Mouse (Mus musculus) embryonic facial prominence, embryonic 10.5 days (tissue): ENCODE measurements around the gene Naip2. TPM values are rescaled to one million over a fixed set of nuclear protein-coding genes. Genes with fewer than 3 reads are reported as not detected.

Experiments
- DNase-seq: peaks from one replicate; pipeline ENCODE4 v3.0.0-alpha.2; 2017; ENCODE audit warnings: low spot score
- H3K27ac ChIP-seq: fragments of 300-500 bp; sonication (generic); replicated peaks from 2 replicates; pipeline ENCODE4 v1.5.1; 2016; ENCODE audit warnings: mild to moderate bottlenecking
- H3K27me3 ChIP-seq: fragments of 300-500 bp; sonication (generic); replicated peaks from 2 replicates; pipeline ENCODE4 v1.6.1; 2016; ENCODE audit warnings: low read depth, mild to moderate bottlenecking; ENCODE audit not compliant: poor library complexity, severe bottlenecking
- H3K36me3 ChIP-seq: fragments of 300-500 bp; sonication (generic); replicated peaks from 2 replicates; pipeline ENCODE4 v1.6.1; 2016; ENCODE audit warnings: mild to moderate bottlenecking, moderate library complexity
- H3K4me1 ChIP-seq: fragments of 300-500 bp; sonication (generic); 2 replicates; pipeline ENCODE4 v1.6.1; 2016
- H3K4me3 ChIP-seq: fragments of 300-500 bp; sonication (generic); 2 replicates; pipeline ENCODE4 v1.5.1; 2016; ENCODE audit warnings: mild to moderate bottlenecking, moderate library complexity
- H3K9me3 ChIP-seq: fragments of 300-500 bp; sonication (generic); 2 replicates; pipeline ENCODE4 v1.6.1; 2016; ENCODE audit warnings: mild to moderate bottlenecking
- WGBS: fragments of 180-500 bp; shearing (Covaris S2); methylation state at CpG from one replicate; pipeline ENCODE4 v1.1.7; 2016; 5-methylcytosine and 5-hydroxymethylcytosine counted together
- polyA plus RNA-seq: library from polyadenylated mRNA; unstranded; fragments of >200 nt; fragmentation: Nextera tagmentation; extraction: Ambion mirVana; gene quantifications from 2 replicates; pipeline ENCODE4 v1.2.1, GENCODE M21; 2016

The Naip2 gene
- polyA plus RNA-seq, 1 experiment from 2014 or later: 0.15 TPM

- Histone ChIP-seq H3K4me3 (no peak overlapping the region), H3K9me3 (no peaks in the 10 kb centered on the region), H3K27ac (no peak overlapping the region), H3K36me3 (peaks cover 59% of the 10 kb centered on the region), H3K27me3 (no peaks in the 10 kb centered on the region), H3K4me1 (peaks cover 16% of the 10 kb centered on the region)
- DNase-seq: no peak
- WGBS: 93% methylated on average over 6 of the region's 6 CpGs
Measured at GRCm38 (mm10) chr13:100098808-100099207, 103.1 kb downstream of the Naip2 start.

Other genes with a start within 250 kb of the Naip2 start
- gene Mccc2, start 186.5 kb downstream of the Naip2 start, polyA plus RNA-seq: 44.7 and 47.3 TPM in 2 replicates
- gene Bdp1, start 98.0 kb downstream of the Naip2 start, polyA plus RNA-seq: 26.5 and 28.5 TPM in 2 replicates
- 161 and 192 TPM in 2 replicates for gene Serf1, start 94.1 kb downstream of the Naip2 start, polyA plus RNA-seq
- gene Smn1, start 77.2 kb downstream of the Naip2 start, polyA plus RNA-seq: 95.9 and 96.2 TPM in 2 replicates
- 0.06 and 0.14 TPM in 2 replicates for gene Naip5, start 44.2 kb upstream of the Naip2 start, polyA plus RNA-seq
- 0.04 and 0.05 TPM in 2 replicates for gene Naip6, start 115.6 kb upstream of the Naip2 start, polyA plus RNA-seq